Mouse (Mus musculus) olfactory bulb, adult 2 months (tissue): ENCODE results near the gene Lrp11.

ENCODE experiments used
- CTCF ChIP-seq: fragments of 200-500 bp; IDR thresholded peaks from 2 replicates; pipeline ENCODE4 v1.5.1; 2012; ENCODE audit warnings: low read depth, mild to moderate bottlenecking, low read length, moderate library complexity; ENCODE audit not compliant: insufficient read depth
- POLR2A ChIP-seq: fragments of 200-500 bp; IDR thresholded peaks from 2 replicates; pipeline ENCODE4 v1.6.1; 2012; ENCODE audit warnings: mild to moderate bottlenecking, low read depth, low read length, moderate library complexity; ENCODE audit not compliant: insufficient read depth

GRCm38 (mm10) chr10:7630951-7631720 is 41.5 kb downstream of the Lrp11 start:
- TF ChIP-seq CTCF (no peak), POLR2A (no peak)
